Mouse (Mus musculus): ENCODE results near the gene Mrpl34.
A peak's percentile ranks its signal among the peaks of the same experiment; 100 is the strongest.

Gene Mrpl34

DNA sequence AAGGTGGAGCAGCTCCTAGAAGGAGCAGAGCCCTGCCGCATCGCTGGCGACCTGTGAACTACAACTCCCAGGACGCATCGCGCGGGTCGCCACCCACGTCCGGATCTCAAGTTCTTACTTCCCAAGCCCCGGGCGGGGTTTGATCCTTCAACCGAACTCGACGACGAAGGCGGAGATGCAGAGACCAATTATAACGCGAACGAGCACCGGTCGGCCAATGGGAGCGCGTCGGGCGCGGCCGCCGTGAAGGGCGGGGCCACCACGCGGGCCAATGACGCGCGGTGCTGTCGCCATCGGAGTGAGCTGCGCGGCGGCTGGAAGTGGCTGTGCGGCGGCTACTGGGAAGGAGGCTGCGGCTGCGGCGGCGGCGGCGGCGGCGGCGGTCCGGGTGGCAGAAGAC lies 4.2 kb downstream of the Mrpl34 start, which contains the start of gene Dda1:
Gene Dda1, plus strand, starts transcription at position 284 of the 400 bp plus-strand sequence.
- peak; percentile 89 to 97 for DNase-seq (ENCODE audit: low spot score in 2 of 2)

DNA sequence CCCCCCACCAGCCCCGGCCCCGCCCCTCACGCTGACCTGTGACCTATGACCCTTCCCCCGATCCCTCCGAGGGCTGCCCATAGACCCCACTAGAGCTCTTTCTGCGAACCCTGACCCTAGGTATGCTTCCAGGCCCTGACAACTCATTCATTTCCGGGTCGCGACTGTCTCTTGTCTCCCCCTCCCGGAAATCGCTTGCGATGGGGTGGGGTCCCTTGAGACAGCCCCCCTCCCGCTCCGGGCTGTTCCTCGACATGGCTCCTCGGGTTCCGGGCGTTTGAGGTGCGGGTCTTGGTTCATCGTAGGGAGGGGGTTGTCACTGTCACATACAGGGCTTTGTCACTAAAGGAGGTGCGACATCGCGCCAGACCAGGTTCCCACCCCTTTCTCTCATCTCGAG lies 4.7 kb downstream of the Mrpl34 start:
- peak; percentile 40 to 62 for DNase-seq (ENCODE audit: low spot score in 2 of 2)

DNA sequence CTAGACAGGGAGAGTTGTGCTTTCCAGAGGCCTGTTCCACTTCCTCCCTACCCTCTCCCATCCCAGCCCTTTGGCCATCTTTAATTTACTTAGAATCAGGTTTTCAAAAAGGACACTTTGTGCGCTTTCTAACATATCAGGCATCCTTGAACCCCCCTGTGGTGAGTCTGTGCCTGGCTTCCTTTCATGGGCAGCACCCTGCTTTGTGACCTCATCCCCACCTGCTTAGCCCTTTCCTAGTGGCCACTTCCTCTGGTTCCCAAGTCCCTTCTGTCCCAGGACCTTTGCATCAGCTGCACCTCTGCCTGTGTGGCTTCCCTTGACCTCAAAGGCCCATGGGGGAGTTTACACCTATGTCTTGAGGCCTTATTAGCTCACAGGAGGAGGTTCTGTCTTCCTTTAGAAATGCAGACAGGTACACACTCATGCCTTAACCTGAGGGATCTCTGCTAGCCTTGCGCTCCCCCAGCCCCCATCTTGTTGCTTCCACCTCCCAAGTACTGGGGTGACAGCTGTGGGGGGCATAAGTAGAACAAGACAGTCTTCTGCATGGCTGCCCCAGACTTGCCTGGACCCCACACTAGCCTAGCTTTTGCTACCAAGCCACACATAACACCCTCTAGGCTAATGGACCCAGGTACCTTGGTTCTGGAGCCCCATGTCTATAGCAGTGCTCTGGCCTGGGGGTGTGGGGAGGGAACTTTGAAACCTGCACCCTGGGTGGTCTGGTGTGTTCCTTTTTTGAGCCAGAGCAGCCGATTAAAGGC lies 5.6 kb downstream of the Mrpl34 start:
- no peak for DNase-seq (ENCODE audit: low spot score in 2 of 2)

- DNase-seq (ENCODE audit: low spot score in 2 of 2): no peak
Observed at GRCm38 (mm10) chr8:71470913-71471255, 6.1 kb downstream of the Mrpl34 start.

GRCm38 (mm10) chr8:71471861-71472260 lies 7.1 kb downstream of the Mrpl34 start:
- no peak for DNase-seq (ENCODE audit: low spot score in 2 of 2)

- peak in 1 of 2 experiments; percentile 36 for DNase-seq (ENCODE audit: low spot score in 2 of 2)
Observed at GRCm38 (mm10) chr8:71472601-71473386, 8.0 kb downstream of the Mrpl34 start.

DNA sequence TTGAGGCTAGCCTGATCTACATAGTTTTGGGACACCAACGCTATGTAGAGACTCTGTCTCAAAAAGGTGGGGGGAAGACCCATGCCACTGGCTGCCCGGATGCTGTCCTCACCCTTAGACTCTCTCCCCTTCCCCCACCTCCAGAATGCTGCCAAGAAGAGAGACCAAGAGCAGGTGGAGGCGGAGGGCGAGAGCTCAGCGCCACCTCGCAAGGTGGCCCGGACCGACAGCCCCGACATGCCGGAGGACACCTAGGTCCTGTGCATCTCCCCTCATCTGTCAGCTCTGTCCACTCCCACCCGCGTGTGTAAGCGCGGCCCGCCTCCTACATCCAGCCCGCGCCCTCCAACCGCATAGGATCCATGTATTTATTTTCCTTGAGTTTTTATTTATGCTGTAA lies 9.6 kb downstream of the Mrpl34 start:
- no peak for DNase-seq (ENCODE audit: low spot score in 2 of 2)

DNA sequence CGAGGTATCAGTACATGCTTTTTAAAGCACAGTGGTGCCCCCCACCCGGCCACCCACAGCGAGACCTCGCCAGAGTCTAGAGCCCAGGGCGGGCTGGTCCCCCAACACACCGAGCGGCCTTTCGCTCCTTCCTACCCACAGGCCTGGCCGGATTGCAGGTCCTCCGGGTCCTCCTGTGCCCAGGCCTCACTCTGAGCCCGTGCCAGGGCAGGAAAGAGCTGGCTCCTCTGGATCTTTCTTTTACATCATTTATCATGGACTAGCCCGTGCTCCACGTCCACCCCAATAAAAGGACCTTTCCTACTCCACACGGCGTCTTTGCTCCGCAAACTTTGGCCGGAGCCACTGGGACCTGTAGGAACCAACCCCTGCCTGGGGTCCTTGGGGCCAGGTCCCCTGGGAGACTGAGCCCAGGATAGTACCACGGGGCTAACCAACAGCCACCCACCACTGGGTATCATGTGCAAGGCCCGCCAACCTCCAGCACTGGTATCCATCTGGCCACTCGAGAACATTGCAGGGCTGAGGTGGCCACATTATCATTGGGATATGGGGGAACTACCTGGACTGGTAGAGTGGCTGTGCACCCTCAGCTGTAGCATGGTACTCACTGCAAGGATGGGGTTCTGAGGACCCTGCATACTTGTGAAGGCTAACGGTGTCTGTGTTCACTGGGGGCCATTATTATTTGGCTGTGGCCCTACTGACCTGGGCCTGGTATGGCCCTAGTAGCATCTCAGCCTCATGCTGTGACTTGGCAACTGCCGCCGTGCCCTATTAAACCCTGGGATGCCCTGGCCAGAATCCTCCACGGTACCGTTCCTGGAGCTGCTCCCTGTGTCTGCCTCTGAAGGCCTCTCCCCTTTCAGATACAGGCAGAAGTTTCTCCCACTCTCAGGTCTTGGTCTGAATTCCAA lies 10.3 kb downstream of the Mrpl34 start:
- DNase-seq (ENCODE audit: low spot score in 2 of 2): no peak

GRCm38 (mm10) chr8:71475702-71476075 lies 10.9 kb downstream of the Mrpl34 start:
- no peak for DNase-seq (ENCODE audit: low spot score in 2 of 2)

GRCm38 (mm10) chr8:71476099-71476940 lies 11.6 kb downstream of the Mrpl34 start:
- peak; percentile 76 to 81 for DNase-seq (ENCODE audit: low spot score in 2 of 2)

DNA sequence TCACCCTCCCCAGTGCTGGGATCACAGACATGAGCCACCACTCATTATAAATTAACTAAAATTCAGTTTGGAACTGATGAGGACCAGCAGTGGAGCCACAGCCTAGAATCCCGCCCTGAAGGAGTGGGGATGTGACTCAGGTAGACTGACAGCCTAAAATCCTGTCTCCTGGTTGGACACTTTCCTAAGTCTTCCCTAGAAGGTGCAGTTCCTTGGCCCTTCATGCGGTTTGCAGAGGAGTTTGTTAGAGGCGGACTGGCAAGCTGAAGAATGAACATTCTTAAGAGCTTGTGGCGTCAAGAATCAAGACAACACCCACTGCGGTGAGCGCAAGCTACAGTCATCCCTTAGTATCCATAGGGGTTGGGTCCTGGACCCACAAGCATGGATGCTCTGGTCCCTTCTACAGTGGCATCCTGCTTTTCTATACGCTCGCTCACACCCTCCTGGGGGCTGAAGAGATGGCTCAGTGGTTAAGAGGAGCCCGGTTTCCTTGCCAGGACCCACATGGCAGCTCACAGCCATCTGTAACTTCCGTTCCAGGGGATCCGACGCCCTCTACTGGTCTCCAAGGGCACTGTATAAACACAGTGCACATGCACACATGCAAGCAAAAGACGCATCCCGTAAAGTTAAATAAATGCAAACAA lies 12.6 kb downstream of the Mrpl34 start:
- peak; percentile 37 to 65 for DNase-seq (ENCODE audit: low spot score in 2 of 2)

DNA sequence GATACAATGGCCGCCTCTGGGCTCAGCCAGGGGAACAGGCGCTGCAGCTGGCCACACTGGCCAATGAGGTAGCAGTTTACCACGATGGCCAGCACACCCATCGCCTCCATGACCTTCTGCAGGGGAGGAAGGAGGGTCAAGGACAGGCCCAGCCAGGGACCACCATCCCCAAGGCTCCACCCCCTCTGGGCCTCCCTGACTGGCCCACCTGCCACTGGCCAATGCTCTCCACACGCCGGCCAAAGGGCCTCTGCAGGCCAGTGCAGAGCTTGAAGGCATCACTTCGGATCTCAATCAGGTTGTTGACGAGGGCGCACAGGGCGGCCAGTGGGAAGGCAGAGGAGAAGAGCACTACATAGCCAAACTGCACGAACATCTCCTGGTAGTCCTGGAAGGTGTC lies 14.2 kb downstream of the Mrpl34 start:
- DNase-seq (ENCODE audit: low spot score in 2 of 2): no peak

DNA sequence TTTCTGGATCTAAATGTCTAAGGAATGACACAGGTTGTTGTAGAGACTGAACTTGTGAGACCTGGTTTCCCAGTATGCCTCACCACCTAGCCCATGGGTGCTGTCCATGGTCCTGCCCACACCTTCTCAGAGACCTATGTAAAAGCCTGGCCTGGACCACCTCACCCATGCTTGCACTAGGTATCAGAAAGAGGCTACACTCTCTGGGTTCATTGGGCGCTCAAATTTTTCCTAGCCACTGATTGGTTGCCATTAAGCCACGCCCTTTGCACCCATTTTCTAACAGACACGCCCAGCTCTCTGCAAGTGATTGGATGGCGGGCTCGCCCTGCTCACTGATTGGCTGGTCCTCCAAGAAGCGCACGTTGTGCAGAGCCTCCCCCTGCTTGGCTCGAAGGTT lies 19.2 kb downstream of the Mrpl34 start:
- peak in 1 of 2 experiments; percentile 79 for DNase-seq (ENCODE audit: low spot score in 2 of 2)

GRCm38 (mm10) chr8:71484736-71485135 lies 20.0 kb downstream of the Mrpl34 start:
- DNase-seq (ENCODE audit: low spot score in 2 of 2): no peak

DNA sequence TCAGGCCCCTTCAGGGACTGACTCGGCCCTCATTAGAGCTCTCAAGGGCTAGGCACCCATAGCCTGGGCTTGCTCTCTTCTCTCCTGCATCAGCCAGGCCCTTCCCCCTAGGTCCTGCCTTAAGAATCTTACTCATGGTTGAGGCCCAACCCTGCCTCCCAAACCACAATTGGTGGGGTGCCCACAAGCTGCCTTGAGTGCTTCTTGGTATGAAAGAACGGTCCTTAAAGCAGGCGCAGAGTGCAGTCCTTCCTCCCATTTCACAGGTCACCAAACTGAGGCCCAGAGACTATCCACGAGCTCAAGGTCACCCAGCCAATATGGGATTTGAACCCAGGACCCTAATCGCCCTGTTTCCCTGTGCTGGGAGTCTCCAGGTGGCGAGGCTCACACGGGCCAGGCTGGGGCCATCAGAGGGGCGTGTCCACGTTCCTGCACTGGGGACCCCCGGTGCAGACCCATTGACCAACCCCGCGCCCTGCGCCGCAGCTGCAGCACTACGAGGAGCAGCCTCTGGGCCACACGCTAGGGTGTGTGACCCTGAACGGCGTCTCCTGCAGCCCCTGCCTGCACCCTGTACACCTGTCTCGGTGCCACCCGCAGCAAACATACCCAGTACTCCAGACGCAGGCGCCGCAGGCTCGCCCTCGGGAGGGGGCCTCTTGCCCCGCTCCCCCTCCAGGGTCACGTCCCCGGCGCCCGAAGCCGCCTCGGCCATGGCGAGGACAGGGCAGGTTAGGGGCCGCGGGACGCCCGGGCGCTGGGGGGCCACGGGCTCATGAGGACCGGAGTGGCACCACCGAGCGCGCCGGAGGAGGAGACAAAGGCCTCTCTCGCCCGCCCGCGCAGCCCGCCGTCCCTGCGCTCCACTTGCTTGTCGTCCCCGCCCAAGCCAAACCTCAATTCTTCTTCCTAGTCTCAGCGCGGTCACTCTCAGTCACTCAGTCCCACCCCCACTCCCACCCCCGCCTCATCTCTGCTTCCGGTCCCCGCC lies 20.7 kb downstream of the Mrpl34 start, which contains the start of gene Ano8:
Gene Ano8, minus strand, starts transcription at position 822 of the 994 bp plus-strand sequence.
- DNase-seq (ENCODE audit: low spot score in 2 of 2): peak; percentile 62 to 86

DNA sequence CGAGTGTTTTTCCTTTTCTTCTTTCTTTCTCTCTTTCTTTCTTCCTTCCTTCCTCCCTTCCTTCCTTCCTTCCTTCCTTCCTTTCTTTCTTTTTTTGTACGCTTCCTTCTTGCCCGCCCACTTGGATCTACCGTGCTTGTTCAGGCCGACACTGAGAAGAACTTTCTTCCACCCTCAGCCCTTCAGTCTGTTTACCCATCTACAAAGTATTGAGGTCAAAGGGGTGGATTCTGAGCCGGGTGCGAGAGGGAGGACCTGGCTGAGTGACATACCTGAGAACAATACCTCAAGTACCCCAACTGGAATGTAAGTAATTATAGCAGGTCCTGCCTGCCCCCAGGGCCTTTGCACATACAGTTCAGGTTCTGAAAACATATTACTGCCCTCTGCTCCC lies 21.4 kb downstream of the Mrpl34 start:
- DNase-seq (ENCODE audit: low spot score in 2 of 2): no peak

DNA sequence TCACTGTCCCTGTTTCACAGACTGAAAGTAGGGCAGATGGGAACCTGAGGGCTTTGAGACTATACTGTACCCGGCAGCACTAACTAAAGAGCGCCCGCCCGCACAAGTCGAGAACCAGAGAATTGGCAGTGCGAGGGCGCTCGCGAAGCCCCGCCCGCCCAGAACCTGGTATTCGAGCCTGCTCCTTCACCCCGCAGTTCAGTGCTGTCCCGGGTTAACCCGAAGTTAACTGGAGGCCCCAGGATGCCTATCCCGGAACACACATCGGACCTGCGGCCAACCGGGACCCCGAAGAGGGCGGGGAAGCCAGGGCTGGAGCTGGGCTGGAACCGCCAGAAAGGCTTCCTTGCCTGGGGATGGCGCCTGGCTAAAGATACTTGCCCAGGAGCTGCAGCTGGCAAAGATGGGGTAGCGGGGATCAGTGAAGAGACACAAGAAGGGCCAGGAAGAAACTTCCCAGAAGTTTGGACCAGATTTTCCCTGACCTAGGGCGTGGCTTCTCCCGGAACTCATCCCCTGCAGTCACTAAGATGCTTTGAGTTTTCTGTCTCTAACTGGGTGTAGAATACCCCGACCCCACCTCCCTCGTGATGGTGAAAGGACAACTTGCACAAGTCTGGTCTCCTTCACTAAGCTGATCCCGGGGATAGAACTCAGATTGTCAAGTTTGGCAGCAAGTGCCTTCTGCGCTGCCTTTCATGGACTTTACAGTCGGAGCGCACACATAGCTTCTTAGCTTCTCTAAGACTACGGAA lies 23.1 kb downstream of the Mrpl34 start, which contains the start of gene Gtpbp3:
Gene Gtpbp3, plus strand, starts transcription at position 413 of the 755 bp plus-strand sequence.
- DNase-seq (ENCODE audit: low spot score in 2 of 2): peak; percentile 77 to 86

DNA sequence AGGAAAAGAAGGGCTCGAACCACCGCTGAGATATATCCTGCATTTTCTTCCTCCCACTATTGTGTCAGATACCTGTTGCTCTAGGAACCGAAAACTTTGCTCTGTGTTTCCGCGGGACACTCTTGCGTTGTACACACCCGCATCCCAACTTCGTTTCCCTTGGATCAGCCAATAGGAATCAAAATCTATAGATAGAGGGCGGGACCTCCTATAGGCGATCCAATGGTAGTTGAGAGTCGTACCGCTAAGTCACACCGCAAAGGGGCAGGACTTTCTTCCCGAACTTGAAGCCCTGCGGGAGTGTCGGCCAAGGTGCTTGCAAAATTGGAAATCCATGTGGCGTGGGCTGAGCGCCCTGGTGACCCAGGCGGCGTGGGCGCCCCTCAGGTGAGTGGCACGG lies 23.7 kb downstream of the Mrpl34 start:
- peak; percentile 86 to 91 for DNase-seq (ENCODE audit: low spot score in 2 of 2)
